Mouse (Mus musculus) CD4-positive helper T cell, adult 2 months (primary cell): ENCODE results near the gene Bloc1s1.

Source experiments
- DNase-seq: peaks from one replicate; pipeline ENCODE4 v3.0.0-alpha.2; 2012; ENCODE audit warnings: low read depth, missing footprints, low spot score

Gene Bloc1s1

GRCm38 (mm10) chr10:128931441-128931840, 7.6 kb upstream of the Bloc1s1 start:
- no peak for DNase-seq

- DNase-seq, result no peak
Measured at GRCm38 (mm10) chr10:128929638-128930378, 6.0 kb upstream of the Bloc1s1 start.

GRCm38 (mm10) chr10:128928356-128928755, 4.5 kb upstream of the Bloc1s1 start:
- DNase-seq, result no peak

GRCm38 (mm10) chr10:128923013-128923691, 683 bp downstream of the Bloc1s1 start:
- DNase-seq, result peak; percentile 95

GRCm38 (mm10) chr10:128922822-128923012, 1.1 kb downstream of the Bloc1s1 start, which contains the start of gene Rdh5:
Gene Rdh5, minus strand, starts transcription at chr10:128922888.
- DNase-seq, result no peak

GRCm38 (mm10) chr10:128921883-128922821, 1.7 kb downstream of the Bloc1s1 start:
- DNase-seq, result no peak

GRCm38 (mm10) chr10:128921251-128921650, 2.6 kb downstream of the Bloc1s1 start:
- no peak for DNase-seq

- no peak for DNase-seq
Measured at GRCm38 (mm10) chr10:128920736-128921161, 3.1 kb downstream of the Bloc1s1 start.

GRCm38 (mm10) chr10:128919966-128920365, 3.9 kb downstream of the Bloc1s1 start:
- DNase-seq, result no peak

- no peak for DNase-seq
Measured at GRCm38 (mm10) chr10:128919203-128919631, 4.6 kb downstream of the Bloc1s1 start.

- no peak for DNase-seq
Measured at GRCm38 (mm10) chr10:128918246-128918645, 5.6 kb downstream of the Bloc1s1 start.

- no peak for DNase-seq
Measured at GRCm38 (mm10) chr10:128917400-128917799, 6.4 kb downstream of the Bloc1s1 start.

GRCm38 (mm10) chr10:128916665-128917064, 7.2 kb downstream of the Bloc1s1 start:
- DNase-seq, result no peak

GRCm38 (mm10) chr10:128915550-128915949, 8.3 kb downstream of the Bloc1s1 start:
- DNase-seq, result no peak

GRCm38 (mm10) chr10:128913696-128914095, 10.1 kb downstream of the Bloc1s1 start:
- no peak for DNase-seq

- peak; percentile 81 for DNase-seq
Measured at GRCm38 (mm10) chr10:128913219-128913618, 10.6 kb downstream of the Bloc1s1 start.

- no peak for DNase-seq
Measured at GRCm38 (mm10) chr10:128912791-128913190, 11.0 kb downstream of the Bloc1s1 start.

- no peak for DNase-seq
Measured at GRCm38 (mm10) chr10:128912268-128912667, 11.6 kb downstream of the Bloc1s1 start.

GRCm38 (mm10) chr10:128911430-128911829, 12.4 kb downstream of the Bloc1s1 start:
- no peak for DNase-seq

GRCm38 (mm10) chr10:128910066-128910841, 13.6 kb downstream of the Bloc1s1 start:
- DNase-seq, result peak; percentile 15

GRCm38 (mm10) chr10:128909567-128910028, 14.2 kb downstream of the Bloc1s1 start:
- DNase-seq, result no peak
